Mouse (Mus musculus) cerebellum, adult 11-12 months (tissue): ENCODE data around the gene Arrdc1.
A peak's percentile ranks its signal among the peaks of the same experiment; 100 is the strongest.

Experiments
- DNase-seq: peaks from one replicate; pipeline ENCODE4 v3.0.0; 2022

Arrdc1 gene

GRCm38 (mm10) chr2:24919839-24920175 lies 15.2 kb downstream of the Arrdc1 start:
- DNase-seq, result no peak

- DNase-seq, result peak; percentile 96
Measured at GRCm38 (mm10) chr2:24918930-24919838, 15.9 kb downstream of the Arrdc1 start, which contains the start of gene Ehmt1. TSS of gene Ehmt1 (minus strand) at chr2:24919614.

GRCm38 (mm10) chr2:24914762-24915161 lies 20.3 kb downstream of the Arrdc1 start:
- no peak for DNase-seq

GRCm38 (mm10) chr2:24912589-24912988 lies 22.5 kb downstream of the Arrdc1 start:
- no peak for DNase-seq

GRCm38 (mm10) chr2:24912189-24912588 lies 22.9 kb downstream of the Arrdc1 start:
- no peak for DNase-seq

GRCm38 (mm10) chr2:24910481-24910880 lies 24.6 kb downstream of the Arrdc1 start:
- DNase-seq, result no peak

GRCm38 (mm10) chr2:24905653-24906155 lies 29.3 kb downstream of the Arrdc1 start:
- DNase-seq, result no peak

GRCm38 (mm10) chr2:24904823-24905652 lies 30.0 kb downstream of the Arrdc1 start:
- no peak for DNase-seq

GRCm38 (mm10) chr2:24902999-24903398 lies 32.1 kb downstream of the Arrdc1 start:
- DNase-seq, result no peak

GRCm38 (mm10) chr2:24901055-24901454 lies 34.0 kb downstream of the Arrdc1 start:
- DNase-seq, result no peak

- no peak for DNase-seq
Measured at GRCm38 (mm10) chr2:24899292-24899691, 35.8 kb downstream of the Arrdc1 start.

GRCm38 (mm10) chr2:24896761-24897160 lies 38.3 kb downstream of the Arrdc1 start:
- DNase-seq, result no peak

- DNase-seq, result no peak
Measured at GRCm38 (mm10) chr2:24894211-24894610, 40.8 kb downstream of the Arrdc1 start.

GRCm38 (mm10) chr2:24892318-24892717 lies 42.7 kb downstream of the Arrdc1 start:
- DNase-seq, result no peak

- DNase-seq, result no peak
Measured at GRCm38 (mm10) chr2:24890541-24891447, 44.3 kb downstream of the Arrdc1 start.

- DNase-seq, result no peak
Measured at GRCm38 (mm10) chr2:24888895-24889294, 46.2 kb downstream of the Arrdc1 start.

- peak; percentile 18 for DNase-seq
Measured at GRCm38 (mm10) chr2:24880686-24881085, 54.4 kb downstream of the Arrdc1 start.
